Mouse (Mus musculus) kidney, adult 9 months (tissue): ENCODE data around the gene Glg1.
A peak's percentile ranks its signal among the peaks of the same experiment; 100 is the strongest.

Experiments used
- DNase-seq: peaks from one replicate; pipeline ENCODE4 v3.0.0; 2022

The Glg1 gene

DNA sequence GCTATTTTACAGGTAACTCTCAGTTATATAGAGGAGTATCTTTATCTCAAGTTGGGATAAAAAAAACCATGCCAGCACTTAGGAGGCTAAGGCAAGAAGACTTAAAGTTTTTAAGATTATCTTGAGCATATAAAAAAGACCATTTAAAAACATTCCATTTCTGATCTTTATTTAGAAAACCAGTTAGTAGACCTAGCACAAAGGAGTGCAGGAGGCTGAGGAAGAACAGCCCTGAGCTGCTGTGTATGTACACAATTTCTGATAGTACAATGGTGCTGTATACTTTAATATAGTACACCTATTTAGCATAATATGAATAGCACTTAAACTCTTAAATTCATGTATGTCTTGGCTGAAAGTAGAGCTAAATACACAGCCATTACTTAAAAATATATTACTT is 10.9 kb downstream of the Glg1 start:
- DNase-seq = no peak

DNA sequence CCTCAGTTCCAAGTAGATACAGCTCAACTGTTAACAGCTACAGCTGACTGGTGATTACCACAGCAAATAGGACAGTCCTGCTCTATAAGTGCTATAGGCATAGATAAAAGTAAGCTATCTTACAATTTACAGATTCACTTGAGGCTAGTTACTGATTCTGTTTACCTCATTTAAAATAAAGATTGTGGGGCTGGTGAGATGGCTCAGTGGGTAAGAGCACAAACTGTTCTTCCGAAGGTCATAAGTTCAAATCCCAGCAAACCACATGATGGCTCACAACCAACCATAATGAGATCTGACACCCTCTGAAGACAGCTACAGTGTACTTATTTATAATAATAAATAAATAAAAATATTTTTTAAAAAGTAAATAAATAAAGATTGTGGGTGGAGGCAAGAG is 12.2 kb downstream of the Glg1 start:
- peak; percentile 61 for DNase-seq

DNA sequence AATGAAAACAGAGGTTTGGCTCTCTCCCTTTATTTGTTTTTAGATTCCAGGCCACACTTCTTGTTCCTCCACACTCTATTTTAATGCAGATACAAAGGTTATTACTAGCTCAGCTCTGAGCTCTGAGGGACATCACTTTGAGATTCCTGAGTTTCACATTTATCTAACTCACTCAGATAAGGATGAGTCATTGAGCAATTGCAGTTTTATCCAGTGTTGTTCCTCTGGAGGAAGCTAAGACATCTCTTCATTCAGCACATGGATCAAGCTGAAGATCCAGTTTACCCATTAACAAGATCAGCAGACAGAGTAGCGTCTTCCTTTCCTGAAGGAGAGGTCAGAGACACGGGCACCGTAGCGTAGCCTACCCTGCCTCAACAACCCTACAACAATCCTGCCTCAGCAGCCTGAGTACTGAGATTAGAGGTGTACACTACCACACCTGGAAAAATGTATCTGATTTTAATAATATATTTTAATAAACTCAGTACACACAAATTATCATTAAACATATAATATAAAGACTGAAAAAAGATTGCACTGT is 12.7 kb downstream of the Glg1 start:
- DNase-seq = peak; percentile 77

DNA sequence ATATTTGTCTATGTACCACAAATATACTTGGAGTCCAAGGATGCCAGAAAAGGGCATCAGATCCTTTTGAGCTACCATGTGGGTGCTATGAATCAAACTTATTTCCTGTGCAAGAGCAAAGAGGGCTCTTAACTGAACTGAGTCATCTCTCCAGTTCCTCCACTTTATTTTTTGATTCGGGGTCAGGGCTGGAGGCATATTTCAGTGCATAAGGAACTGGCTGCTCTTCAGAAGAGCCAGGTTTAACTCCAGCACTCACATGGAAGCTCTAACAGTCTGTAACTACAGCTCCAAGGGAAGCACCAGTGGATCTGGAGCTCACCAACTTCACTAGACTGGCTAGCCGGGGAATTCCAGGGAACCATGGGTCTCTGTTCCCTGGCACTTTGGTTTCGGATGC is 21.7 kb downstream of the Glg1 start:
- no peak for DNase-seq

DNA sequence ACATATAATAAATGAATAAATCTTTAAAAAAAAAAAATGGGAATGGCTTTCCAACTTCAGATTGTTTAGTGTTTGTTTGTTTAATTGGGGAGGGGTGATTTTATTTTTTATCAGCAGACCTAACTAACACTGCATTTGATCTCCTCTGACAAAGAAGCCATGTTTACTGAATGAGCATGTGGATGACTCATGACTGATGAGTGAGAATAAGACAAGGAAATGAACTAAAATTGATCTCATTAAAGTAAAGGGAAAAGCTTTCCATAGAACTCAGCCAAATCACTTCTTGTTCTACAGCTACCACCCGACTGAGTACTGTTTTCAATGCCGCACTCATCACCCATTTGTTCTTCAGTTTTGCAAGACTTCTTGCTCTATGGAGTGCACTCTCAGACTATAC is 25.3 kb downstream of the Glg1 start:
- no peak for DNase-seq

DNA sequence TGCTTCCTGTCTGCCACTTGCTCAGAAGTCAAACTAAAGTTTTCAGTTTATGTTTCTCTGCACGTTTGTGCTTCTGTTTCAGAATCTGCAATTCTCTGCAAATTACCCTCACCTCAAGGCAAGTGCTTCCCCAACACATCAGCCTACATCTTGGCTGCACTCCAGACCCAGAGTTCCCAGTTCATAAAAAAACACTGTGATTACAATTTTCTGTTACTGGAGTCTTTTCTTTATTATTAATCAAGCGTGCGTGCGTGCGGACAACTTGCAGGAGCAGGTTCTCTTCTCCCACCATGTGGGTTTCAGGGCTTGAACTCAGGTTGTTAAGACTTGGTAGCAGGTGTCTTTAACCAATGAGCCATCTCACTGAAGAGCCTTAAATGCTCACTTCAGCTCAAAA is 34.9 kb downstream of the Glg1 start:
- peak; percentile 28 for DNase-seq

DNA sequence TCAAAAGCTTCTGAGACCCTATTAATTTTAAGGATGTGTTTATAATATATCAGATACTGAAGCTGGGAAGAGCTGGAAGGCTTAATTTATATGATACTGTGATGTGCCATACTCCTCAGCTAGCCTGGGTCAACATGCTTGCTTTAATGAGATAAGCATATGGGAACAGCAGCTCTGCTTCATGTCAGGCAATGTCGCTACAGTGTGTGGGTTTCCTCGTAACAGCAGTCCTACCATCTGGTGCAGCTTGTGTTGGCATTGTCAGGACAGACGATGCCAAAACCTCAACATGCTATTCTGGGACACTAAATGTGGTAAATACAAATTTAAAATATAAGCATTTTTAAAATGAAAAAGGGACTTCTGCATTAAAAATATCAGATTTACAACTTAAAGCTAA is 40.9 kb downstream of the Glg1 start:
- no peak for DNase-seq

DNA sequence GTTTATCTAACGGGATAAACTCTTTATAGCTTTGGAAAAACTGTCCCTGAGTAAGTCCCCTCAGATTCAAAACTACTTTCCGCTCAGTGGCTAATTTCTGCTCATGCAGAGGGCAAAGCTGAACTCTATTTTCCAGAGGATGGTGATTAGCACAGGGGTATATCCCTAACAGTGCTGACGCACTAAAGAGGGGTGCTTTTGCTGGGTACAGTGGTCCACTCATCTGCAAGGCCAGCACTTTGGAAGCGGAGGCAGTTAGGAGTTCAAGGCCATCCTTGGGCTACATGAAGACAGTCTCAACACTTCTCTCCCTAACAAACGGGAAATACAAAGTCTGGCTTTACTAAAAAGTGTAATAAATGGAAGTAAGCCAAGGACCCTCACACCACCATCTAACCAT is 45.6 kb downstream of the Glg1 start:
- DNase-seq = no peak

DNA sequence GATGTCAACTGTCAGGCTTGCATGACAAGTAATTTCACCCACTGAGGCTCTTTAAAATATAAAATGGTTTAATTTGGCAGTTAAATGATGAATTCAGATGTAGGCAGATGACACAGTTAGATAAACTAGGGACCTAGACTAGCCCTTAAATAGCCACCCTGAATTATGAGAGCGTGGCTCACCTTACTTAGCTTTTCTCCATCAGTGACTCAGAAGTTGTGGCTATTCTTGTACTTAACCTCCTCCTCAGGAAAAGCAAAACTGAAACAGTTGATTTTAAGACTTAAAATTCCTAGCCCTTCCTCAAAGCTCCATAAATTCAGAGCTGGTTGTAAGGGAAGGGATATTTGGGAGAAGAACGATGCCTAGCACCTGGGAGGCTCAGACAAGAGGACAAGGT is 47.8 kb downstream of the Glg1 start:
- no peak for DNase-seq

DNA sequence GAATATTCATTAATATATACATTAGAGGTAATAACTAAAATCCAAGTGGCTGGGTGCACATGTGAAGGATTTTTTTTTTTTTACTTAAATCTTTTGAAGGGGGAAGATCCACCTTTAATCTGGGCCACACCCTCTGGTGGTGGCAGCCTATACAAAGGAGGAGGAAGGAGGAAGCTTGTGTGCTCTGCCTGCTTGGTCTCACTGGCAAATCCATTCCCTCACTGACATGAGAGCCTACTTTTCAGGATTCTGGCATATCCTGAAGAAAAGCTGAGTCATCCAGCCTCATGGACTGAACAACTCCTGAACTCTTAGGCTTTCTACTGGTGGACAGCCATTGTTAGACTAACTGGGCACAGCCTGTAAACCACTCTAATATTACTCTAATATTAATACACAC is 49.1 kb downstream of the Glg1 start:
- no peak for DNase-seq

DNA sequence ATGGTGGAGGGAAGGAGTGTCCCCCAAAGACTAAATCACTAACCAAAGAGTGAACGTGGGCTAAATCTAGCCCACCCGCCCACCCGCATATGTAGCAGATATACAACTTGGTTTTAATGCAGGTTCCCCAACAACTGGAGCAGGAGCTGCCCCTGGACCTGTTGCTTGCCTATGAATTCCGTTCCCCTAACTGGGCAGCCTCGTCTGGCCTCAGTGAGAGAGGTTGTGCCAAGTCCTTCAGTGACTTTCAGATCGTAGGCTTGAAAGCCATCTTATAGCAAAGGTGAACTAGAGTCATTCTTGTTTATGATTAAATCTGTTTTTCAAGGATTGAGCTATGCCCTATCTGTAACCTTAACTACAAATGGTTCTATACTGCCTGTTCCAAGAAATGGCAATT is 52.7 kb downstream of the Glg1 start:
- DNase-seq = no peak

DNA sequence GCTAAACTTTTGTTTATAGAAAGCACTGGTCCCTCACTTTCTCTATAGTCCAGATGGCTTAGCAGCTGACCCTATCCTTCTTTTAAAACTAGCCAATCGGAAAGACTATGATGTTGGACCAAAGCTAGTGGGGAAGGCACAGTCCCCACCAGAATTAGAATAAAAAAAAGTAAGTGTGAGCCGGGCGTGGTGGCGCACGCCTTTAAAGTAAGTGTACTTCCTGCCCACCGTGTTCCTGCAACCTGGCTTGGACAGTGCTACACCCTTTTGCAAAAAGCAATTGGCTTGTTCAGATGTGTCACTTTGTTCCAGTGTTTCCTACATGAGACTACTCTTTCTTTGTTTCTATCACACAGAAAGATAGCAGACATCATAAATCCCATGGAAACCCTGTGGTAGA is 54.0 kb downstream of the Glg1 start:
- no peak for DNase-seq

DNA sequence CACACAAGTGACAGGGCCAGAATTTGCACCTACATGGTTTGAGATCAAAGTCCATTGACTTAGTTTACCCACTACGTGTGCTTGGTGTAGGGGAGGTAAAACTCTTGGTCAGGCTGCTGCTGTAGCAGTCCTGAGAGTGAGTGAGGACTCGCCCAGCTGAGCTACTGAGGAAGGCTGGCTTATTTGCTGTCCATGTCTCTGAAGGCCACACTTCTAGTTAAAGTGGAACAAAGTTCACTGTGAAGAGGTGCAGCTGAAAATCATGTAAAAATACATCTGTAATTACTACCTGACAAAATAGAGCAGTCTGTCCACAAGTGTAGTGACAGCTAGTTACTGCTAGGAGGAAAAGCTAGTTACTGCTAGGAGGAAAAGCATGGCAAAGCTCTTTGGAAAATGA is 55.7 kb downstream of the Glg1 start:
- DNase-seq = peak; percentile 29

DNA sequence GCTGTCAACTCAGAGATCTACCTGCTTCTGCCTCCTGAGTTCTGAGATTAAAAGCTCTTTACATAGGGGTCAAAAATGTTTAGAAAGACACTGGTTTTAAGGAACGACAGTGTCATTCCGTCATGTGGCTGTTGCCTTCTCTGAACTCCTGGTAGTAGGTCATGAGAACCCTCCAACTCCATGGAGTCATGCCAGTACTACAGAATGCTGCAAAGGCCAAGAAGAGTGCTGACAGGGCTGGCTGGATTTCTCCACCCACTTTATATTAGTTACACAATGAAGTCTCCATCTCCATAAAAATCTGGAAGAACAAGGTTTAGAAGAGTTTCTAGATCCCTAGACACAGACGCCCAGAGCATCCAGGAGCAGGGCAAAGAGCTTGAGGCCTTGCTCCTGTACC is 61.0 kb downstream of the Glg1 start:
- peak; percentile 38 for DNase-seq

DNA sequence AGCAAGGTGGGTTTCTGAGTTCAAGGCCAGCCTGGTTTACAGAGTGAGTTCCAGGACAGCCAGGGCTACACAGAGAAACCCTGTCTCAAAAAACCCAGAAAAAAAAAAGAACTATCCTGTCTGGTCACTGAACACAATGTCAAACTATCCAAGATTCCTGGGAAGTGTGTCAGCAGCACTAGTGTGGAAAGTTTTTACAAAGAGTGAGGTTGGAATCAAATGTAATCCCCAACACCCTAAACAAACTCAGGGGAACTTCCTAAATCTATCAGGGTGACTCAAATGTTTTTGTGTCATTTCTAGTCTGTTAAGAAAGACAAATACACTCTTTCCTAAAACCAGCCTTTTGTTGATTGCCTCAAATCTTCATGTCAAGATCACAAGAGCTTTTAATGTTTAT is 62.8 kb downstream of the Glg1 start:
- DNase-seq = no peak

DNA sequence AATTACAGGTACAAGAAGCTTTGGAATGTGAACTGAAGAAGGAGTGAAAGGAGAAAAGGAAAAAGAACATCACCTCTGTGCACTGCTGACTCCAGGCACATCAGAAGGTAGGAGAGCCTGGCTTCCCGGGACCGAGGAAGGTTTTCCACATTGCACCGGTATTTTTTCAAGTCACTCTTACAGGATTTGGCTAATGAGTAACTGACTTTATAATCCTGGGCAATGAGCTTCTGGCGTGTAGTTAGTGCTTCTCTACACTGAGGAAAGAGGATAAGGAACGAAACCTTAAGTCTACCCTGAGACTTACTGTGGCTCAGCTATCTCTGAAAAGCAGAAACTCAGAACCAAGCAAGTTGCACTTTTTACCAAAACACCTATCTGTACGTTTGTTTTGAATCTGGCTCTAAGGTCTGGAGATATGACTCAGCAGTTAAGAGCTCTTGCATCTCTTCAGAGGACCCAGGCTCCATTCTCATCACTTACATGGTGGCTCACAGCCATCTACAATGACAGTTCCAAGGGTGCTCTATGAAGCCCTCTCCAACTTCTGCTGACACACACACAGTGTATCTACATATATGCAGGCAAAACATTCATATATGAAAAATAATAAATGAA is 70.3 kb downstream of the Glg1 start:
- peak; percentile 73 for DNase-seq

DNA sequence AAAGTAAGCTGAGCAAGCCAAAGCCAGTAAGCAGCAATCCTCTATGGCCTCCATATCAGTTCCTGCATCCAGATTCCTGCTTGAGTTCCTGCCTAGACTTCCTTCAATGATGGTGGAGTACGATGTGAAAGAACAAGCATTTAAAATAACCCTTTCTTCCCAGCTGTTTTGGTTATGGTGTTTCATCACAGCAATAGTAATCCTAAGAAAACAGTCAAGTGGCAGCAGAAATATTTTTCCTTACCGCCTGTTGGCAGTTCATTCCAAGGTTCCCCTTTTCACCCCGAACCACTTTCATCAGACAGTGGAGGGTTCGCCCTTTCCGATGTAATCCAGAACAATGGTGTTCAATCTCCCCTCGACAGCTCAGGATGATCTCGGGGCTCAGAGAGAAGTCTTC is 71.5 kb downstream of the Glg1 start:
- no peak for DNase-seq

DNA sequence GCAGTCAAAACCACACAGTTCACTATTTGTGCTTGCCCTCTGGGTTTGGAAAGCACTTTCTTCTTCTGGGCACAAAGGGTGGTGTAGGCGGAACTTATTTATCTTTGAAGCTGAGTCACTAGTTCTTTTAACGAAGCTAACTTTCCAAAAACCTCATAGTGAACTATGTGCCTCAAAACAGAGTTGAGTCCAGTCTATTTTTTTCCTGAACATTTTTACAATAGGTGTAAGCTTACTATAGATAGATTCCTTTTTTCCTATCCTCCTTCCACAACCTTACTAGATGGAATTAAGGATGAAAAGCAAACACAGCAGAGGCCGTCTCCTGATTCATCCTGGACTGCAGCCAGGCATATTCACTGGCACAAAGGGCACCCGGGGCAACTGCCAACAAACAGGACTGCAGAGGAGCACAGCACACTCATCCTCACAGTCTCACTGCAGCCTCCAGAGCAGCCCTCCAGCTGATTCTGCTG is 73.5 kb downstream of the Glg1 start:
- peak; percentile 91 for DNase-seq

DNA sequence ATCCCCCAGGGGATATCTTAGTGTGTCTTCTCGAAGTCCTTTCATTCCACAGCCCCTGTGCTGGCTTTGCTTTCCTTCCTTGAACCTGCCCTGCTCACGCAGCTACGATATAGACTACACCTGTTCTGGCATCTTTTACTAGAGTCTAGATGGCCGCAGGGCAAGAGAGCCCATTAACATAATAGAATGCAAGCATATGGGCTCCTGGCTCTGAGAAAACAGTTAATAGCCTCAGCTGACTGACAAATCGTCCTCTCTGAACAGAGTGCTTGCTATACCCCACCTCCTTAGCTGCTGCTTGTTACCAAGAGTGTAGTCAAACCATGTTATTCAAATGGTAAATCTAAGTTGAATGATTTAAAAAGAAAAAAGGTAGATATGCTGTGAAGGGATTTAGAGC is 87.4 kb downstream of the Glg1 start:
- DNase-seq = peak; percentile 38

DNA sequence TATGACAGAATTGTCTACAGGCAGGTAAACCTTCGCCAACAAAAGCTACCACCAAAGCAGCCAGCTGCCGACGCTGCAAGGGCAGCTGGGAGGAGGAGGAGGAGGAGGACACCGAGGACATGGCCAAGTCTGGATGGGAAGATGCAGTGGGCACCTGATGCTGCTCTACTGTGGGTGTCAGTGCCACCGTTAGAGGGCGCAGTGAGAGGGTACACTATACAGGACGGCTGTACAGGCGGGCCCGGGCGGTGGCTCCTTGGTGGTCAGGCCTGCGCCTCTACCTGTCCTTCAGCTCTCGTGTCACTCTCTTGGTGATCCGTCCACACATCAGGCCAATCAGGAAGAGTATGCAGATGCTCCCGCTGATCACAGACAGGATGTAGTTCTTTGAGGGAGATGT is 101.4 kb downstream of the Glg1 start:
- peak; percentile 67 for DNase-seq

DNA sequence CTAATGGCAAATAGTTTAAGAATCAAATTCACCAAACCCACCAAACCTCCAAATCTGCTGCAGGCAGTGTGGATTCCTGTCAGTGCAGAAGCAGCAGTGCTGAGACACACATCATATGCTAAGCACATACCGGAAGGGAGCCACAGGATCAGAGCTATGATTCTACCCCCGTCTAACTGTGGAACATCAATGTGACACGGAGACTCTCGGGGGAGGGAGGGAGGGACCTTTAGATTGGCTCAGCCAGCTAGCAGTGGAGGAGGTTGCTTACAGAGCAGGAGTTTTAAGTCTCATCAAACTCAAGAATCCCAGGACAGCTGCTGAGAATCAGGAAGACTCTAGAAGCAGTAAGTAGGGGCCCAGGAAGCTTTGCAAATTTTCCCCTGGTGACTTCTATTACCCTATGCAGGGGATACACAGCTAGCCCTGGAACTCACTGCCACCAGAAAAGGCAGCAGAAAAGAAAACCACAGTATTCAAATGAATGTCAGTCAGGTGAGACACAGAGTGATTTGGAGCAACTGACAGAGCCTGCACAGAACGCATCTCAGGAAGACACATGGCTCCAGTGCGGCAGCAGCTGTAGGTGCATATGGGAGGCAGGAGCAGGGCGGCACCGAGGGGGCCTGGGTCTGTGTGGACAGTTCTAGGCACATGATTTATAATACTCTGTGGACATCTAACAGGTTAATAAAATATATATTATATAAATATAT is 103.1 kb downstream of the Glg1 start:
- DNase-seq = no peak

DNA sequence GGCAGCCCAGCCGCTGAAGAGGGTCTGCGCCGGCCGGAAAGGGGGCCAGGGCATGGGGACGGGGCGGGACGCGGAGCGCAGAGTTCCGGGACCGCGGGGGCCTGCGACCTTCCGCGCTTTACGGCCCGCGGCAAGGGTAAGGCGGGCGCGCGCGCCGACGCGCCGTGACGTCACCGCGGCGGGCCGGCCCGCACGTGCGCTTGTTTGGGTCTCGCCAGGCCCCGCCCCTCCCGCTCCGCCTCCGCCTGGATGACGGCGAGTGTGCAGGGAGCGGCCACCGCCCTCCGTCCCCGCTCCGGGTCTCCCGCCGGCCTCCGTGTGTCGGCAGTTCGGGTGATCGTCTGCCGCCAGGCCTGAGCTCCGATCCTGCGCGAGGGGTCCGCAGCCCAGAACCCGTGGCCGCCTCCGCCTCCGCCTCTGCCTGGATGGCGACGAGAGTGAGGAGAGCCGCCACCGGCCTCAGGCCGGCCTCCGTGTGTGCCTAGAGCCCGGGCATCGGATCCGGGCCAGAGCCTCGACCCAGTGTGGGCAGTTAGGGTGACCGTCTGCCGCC is 113.5 kb downstream of the Glg1 start:
- peak; percentile 93 for DNase-seq

DNA sequence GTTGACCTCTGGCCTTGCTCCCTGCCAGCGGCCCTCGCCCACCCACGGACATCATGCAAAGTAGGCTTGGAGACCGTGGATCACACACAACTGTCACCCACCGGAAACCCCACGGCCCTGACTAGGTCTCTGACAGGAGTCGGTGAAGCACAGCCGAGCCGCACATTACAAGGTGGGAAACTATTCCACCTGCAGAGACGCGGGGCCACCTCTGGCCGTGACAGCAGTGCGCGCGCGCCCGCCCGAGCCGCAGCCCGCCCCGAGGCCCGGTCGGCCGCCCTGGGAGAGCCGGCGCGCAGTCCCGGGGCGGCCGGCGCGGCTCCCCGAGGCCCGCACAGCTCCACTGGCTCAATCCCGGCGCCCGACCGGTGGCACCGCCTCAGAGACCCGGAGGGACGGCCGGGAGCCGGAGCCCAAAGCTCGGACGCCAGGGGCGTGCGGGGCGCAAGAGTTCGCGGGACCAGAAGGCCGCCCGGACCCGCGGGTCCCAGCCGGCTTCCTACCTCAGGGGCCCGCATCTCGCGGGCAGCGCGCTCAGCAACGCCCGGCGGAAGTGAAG is 114.0 kb downstream of the Glg1 start:
- DNase-seq = peak; percentile 34

DNA sequence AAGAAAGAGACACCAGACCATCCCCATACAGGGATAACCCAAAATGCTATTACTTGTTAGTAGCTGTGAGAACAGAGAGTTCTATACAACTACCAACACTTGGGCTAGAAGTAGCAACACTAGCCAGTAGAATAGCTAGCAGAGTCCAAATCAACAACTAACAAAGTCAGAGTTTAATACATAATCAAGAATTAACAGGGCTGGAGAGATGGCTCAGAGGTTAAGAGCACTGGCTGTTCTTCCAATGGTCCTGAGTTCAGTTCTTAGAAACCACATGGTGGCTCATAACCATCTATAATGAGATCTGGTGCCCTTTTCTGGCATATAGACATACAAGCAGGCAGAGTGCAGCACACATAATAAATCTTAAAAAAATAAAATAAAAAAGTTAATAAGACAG is 116.5 kb downstream of the Glg1 start:
- peak; percentile 53 for DNase-seq
